Mouse (Mus musculus): ENCODE measurements around the gene Isg15.

DNA sequence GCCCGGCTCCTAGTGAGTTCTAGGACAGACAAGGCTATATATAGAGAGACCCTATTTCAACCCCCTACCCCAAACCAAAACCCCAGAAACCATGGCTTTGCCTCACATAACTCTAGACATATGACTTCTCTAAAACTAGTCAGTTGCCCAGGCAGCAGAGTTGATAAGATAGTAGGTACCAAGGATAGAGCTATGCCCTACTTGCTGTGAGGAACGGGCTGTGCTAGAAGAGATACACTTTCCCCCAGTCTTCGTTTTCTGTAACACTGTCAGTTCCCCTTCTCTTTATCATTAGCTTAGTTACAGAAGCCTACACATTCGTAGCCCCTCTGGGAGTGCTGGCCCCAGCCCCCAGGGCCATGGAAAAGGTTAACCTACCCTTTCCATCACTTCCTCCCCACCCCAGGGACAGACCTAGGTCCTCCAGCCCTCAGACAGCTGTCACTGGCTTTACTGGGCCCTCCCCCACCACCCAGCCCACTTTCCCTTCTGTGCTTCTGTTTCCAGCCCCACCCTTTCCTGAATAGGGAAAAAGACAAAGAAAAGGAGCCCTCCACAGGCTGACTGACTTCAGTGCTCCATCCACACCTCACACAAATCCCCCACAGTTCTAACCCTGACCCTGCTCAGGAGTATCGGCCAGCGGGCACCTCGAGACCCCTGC is 16.2 kb downstream of the Isg15 start:
- TF ChIP-seq POLR2A (IDR thresholded peaks at IDR 0.05; ENCODE audit: borderline replicate concordance, low read depth, low read length), result no peak
- TF ChIP-seq CTCF (IDR thresholded peaks at IDR 0.05; ENCODE audit: low read depth, low read length), result no peak

All from bone marrow macrophage, adult 2 months (primary cell).